9 mouse cellular contexts compared by ENCODE assay signal in the genomic region with DNA sequence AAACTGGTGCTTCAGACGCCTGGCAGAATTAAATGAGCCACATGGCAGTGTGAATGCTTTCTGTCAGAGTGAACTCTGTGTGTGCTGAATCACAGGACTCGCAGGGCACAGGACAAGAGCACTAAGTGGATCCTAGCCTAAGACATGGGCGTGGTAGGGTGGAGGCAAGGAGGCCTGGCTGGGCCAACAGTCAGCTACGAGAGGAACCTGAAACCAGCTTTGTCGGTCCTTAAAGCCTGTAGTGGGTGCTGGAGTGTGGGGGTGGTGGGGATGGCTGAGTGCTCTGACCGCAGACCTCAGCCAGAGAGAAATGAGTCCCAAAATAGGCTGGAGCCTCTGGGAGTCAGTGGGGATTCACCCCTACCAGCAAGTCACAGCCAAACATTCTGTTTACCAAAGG. TPM values are rescaled to one million over a fixed set of nuclear protein-coding genes. Genes with fewer than 3 reads are reported as not detected.
A peak's percentile ranks its signal among the peaks of the same experiment; 100 is the strongest.
DNase-seq lines count a peak whose midpoint lies in the region; ATAC-seq and TF ChIP-seq lines count a peak whose summit lies in the region.
"Had no signal": no experiment of that assay in that cellular context is flagged by ENCODE, and none has a peak within 500 bp of the region (broad histone marks: within the 10 kb centered on the region; RNA-seq: fewer than 3 reads in every experiment).

No protein-coding gene starts in this region.

- peaks cover 44% of the 10 kb centered on the region for H3K4me1 ChIP-seq in hindbrain, embryonic 13.5 days (replicated peaks)
- peaks cover 48% of the 10 kb centered on the region for H3K4me1 ChIP-seq in hindbrain, embryonic 10.5 days (replicated peaks)
- peaks cover 55% of the 10 kb centered on the region for H3K4me1 ChIP-seq in bone marrow macrophage, adult 2 months (ENCODE audit: control insufficient read depth, insufficient read depth, low read length)
- peaks cover 49% of the 10 kb centered on the region for H3K4me1 ChIP-seq in neural tube, embryonic 15.5 days

- H3K4me3 ChIP-seq in hindbrain, embryonic 13.5 days = no peak overlapping the region
- H3K4me3 ChIP-seq in hindbrain, embryonic 10.5 days = no peak overlapping the region
- no peak overlapping the region for H3K4me3 ChIP-seq in bone marrow macrophage, adult 2 months (ENCODE audit: insufficient read depth, low read length)
- H3K4me3 ChIP-seq in neural tube, embryonic 15.5 days (replicated peaks) = no peak overlapping the region
- H3K4me3 ChIP-seq: limb, embryonic 12.5 days; neural tube, embryonic 12.5 days had no signal

- 52% methylated on average over 6 of the region's 6 CpGs for WGBS in hindbrain, embryonic 13.5 days
- 66% methylated on average over 6 of the region's 6 CpGs for WGBS in hindbrain, embryonic 10.5 days
- WGBS in neural tube, embryonic 15.5 days = 53% methylated on average over 6 of the region's 6 CpGs

- no peaks in the 10 kb centered on the region for H3K27me3 ChIP-seq in hindbrain, embryonic 13.5 days
- no peaks in the 10 kb centered on the region for H3K27me3 ChIP-seq in hindbrain, embryonic 10.5 days (ENCODE audit: insufficient read depth, poor library complexity, severe bottlenecking)
- H3K27me3 ChIP-seq in neural tube, embryonic 15.5 days (replicated peaks) = no peaks in the 10 kb centered on the region
- H3K27me3 ChIP-seq: limb, embryonic 12.5 days; neural tube, embryonic 12.5 days had no signal

- no peak for TF ChIP-seq CTCF in bone marrow macrophage, adult 2 months (IDR thresholded peaks at IDR 0.05; ENCODE audit: low read depth, low read length)

- no peak for ATAC-seq in hindbrain, embryonic 13.5 days (ENCODE audit: low FRiP score)
- ATAC-seq in neural tube, embryonic 15.5 days (ENCODE audit: low FRiP score) = no peak

- TF ChIP-seq POLR2A in bone marrow macrophage, adult 2 months (IDR thresholded peaks at IDR 0.05; ENCODE audit: borderline replicate concordance, low read depth, low read length) = no peak

- 0 out of 2 replicates have a peak, but pooled peaks cover 4% of the 10 kb centered on the region for H3K36me3 ChIP-seq in hindbrain, embryonic 13.5 days
- H3K36me3 ChIP-seq in hindbrain, embryonic 10.5 days = peaks cover 4% of the 10 kb centered on the region; the same call in 1 of the 2 replicates
- no peaks in the 10 kb centered on the region for H3K36me3 ChIP-seq in neural tube, embryonic 15.5 days
- H3K36me3 ChIP-seq: limb, embryonic 12.5 days; neural tube, embryonic 12.5 days had no signal

- H3K9ac ChIP-seq in hindbrain, embryonic 13.5 days = peak overlapping the region; percentile 35; the same call in 1 of the 2 replicates
- H3K9ac ChIP-seq in neural tube, embryonic 15.5 days (replicated peaks) = peak overlapping the region; percentile 26; the same call in 1 of the 2 replicates
- H3K9ac ChIP-seq: limb, embryonic 12.5 days; neural tube, embryonic 12.5 days had no signal

- peak overlapping the region; percentile 44; the same call in 1 of the 2 replicates for H3K27ac ChIP-seq in hindbrain, embryonic 13.5 days
- no peak overlapping the region for H3K27ac ChIP-seq in hindbrain, embryonic 10.5 days
- H3K27ac ChIP-seq in bone marrow macrophage, adult 2 months (ENCODE audit: insufficient read depth, low read depth, low read length) = peak overlapping the region; percentile 58
- 0 out of 2 replicates have a peak overlapping the region, but pooled peaks have one; percentile 37 for H3K27ac ChIP-seq in neural tube, embryonic 15.5 days (replicated peaks)
- H3K27ac ChIP-seq: limb, embryonic 12.5 days; neural tube, embryonic 12.5 days had no signal

- no peaks in the 10 kb centered on the region for H3K9me3 ChIP-seq in hindbrain, embryonic 13.5 days
- no peaks in the 10 kb centered on the region for H3K9me3 ChIP-seq in hindbrain, embryonic 10.5 days
- H3K9me3 ChIP-seq in neural tube, embryonic 15.5 days (replicated peaks) = no peaks in the 10 kb centered on the region
- H3K9me3 ChIP-seq: limb, embryonic 12.5 days; neural tube, embryonic 12.5 days had no signal

- no peak for DNase-seq in hindbrain, embryonic 10.5 days (ENCODE audit: low spot score)
- DNase-seq in induced T-regulatory cell, adult 2 months (ENCODE audit: low read depth) = peak; percentile 34
- no peak for DNase-seq in thymus, postnatal 25 days
- DNase-seq in adrenal gland, postnatal 36 days = no peak

- H3K4me2 ChIP-seq in hindbrain, embryonic 13.5 days = no peak overlapping the region
- H3K4me2 ChIP-seq in neural tube, embryonic 15.5 days = no peak overlapping the region
- H3K4me2 ChIP-seq: limb, embryonic 12.5 days; neural tube, embryonic 12.5 days had no signal

RNA-seq across cellular contexts. Expression of a gene that starts 12.6 kb away (rescaled TPM):
- 16.9 and 17.9 TPM in 2 replicates for polyA plus RNA-seq in hindbrain, embryonic 13.5 days (2015; fragmentation: Nextera tagmentation; extraction: Ambion mirVana)
- 26.0 and 26.7 TPM in 2 replicates for polyA plus RNA-seq in hindbrain, embryonic 10.5 days (2016; fragmentation: Nextera tagmentation; extraction: Ambion mirVana)
- polyA plus RNA-seq in bone marrow macrophage, adult 2 months (2012; ENCODE audit: insufficient read depth, insufficient read length, missing spikeins) = 13.1 and 15.1 TPM in 2 replicates
- 12.0 and 18.0 TPM in 2 replicates for polyA plus RNA-seq in neural tube, embryonic 15.5 days (2015; fragmentation: Nextera tagmentation; extraction: Ambion mirVana)
- total RNA-seq in adrenal gland, postnatal 36 days (2021) = 10 to 100 TPM; 31.0 to 31.6 TPM
